8 mouse cellular contexts compared by ENCODE assay signal in the genomic region with DNA sequence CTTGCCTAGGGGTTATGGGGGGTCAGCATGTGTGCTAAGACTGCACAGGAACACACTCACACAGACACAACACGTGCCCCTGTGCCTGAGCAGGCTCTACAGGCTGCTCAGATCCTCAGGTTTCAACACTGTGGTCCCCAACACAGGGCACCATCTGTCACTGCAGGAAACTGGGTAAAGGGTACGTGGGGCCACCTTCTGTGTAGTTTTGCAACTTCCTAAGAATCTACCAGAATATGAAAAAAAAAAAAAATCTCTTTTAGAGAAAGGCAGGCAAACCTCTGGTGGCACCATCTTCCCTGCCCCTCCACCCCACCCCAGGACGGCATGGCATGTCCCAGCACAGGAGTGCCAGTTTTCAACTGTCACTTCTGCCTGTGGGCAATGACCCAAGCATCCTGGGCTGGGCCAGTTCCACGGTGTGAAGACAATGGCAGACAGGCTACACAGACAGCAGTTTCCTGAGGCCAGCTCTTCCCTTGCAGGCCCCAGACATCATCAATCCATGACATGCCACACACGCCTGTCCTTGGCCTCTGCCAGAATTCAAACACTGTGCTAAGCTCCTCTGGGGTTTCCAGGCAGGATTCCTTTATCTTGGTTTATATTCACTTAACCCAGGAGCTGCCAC. TPM values are rescaled to one million over a fixed set of nuclear protein-coding genes. Genes with fewer than 3 reads are reported as not detected.
DNase-seq lines count a peak whose midpoint lies in the region; ATAC-seq lines count a peak whose summit lies in the region.

No protein-coding gene starts in this region.

- H3K4me1 ChIP-seq in brown adipose tissue, adult 24 weeks (ENCODE audit: control insufficient read depth, insufficient read depth, insufficient read length, low read length), result peaks cover 9% of the 10 kb centered on the region
- H3K4me1 ChIP-seq in hindbrain, embryonic 12.5 days, result peaks cover 14% of the 10 kb centered on the region
- H3K4me1 ChIP-seq in lung, embryonic 16.5 days (replicated peaks; ENCODE audit: control insufficient read depth, insufficient read depth, low read length), result peaks cover 24% of the 10 kb centered on the region

- no peaks in the 10 kb centered on the region for H3K27me3 ChIP-seq in hindbrain, embryonic 12.5 days
- H3K27me3 ChIP-seq in lung, embryonic 16.5 days (ENCODE audit: control insufficient read depth, insufficient read depth, low read depth, low read length), result no peaks in the 10 kb centered on the region

- H3K27ac ChIP-seq in brown adipose tissue, adult 24 weeks (replicated peaks; ENCODE audit: low read depth, low read length), result 0 out of 2 replicates have a peak overlapping the region, but pooled peaks have one; percentile 29
- H3K27ac ChIP-seq in hindbrain, embryonic 12.5 days, result peak overlapping the region; percentile 67
- peak overlapping the region; percentile 50 for H3K27ac ChIP-seq in lung, embryonic 16.5 days (ENCODE audit: low read length)

- no peaks in the 10 kb centered on the region for H3K9me3 ChIP-seq in hindbrain, embryonic 12.5 days (replicated peaks)
- H3K9me3 ChIP-seq in lung, embryonic 16.5 days (ENCODE audit: control insufficient read depth, low read length), result no peaks in the 10 kb centered on the region

- H3K9ac ChIP-seq in hindbrain, embryonic 12.5 days, result peak overlapping the region; percentile 9; the same call in 1 of the 2 replicates
- H3K9ac ChIP-seq in lung, embryonic 16.5 days (ENCODE audit: low read length), result 0 out of 2 replicates have a peak overlapping the region, but pooled peaks have one; percentile 5

- peak; percentile 74 for ATAC-seq in hindbrain, embryonic 12.5 days (ENCODE audit: low FRiP score)
- peak; percentile 82 for ATAC-seq in lung, embryonic 16.5 days (ENCODE audit: low read depth)
- no peak for ATAC-seq in erythroblast, adult 5-6 weeks (replicated peaks; ENCODE audit: low FRiP score, poor library complexity, severe bottlenecking)

- WGBS in hindbrain, embryonic 12.5 days, result 35% methylated on average over 5 of the region's 5 CpGs
- 32% methylated on average over 5 of the region's 5 CpGs for WGBS in lung, embryonic 16.5 days

- H3K4me3 ChIP-seq in brown adipose tissue, adult 24 weeks (ENCODE audit: insufficient read depth, low read depth, low read length), result no peak overlapping the region
- no peak overlapping the region for H3K4me3 ChIP-seq in hindbrain, embryonic 12.5 days
- H3K4me3 ChIP-seq in lung, embryonic 16.5 days (ENCODE audit: low read length), result no peak overlapping the region

- DNase-seq in cerebellum, adult 11-12 months, result peak; percentile 65
- no peak for DNase-seq in cerebellum, postnatal 4 days (ENCODE audit: low spot score in 2 of 2)
- peak; percentile 42 to 72 for DNase-seq in spleen, postnatal 4 days (ENCODE audit: low spot score in 2 of 2)
- DNase-seq in ovary, adult 18-20 months (ENCODE audit: low spot score), result no peak

- H3K4me2 ChIP-seq in hindbrain, embryonic 12.5 days (replicated peaks), result no peak overlapping the region
- H3K4me2 ChIP-seq in lung, embryonic 16.5 days (ENCODE audit: low read depth, low read length), result no peak overlapping the region

- 0 out of 2 replicates have a peak, but pooled peaks cover 10% of the 10 kb centered on the region for H3K36me3 ChIP-seq in hindbrain, embryonic 12.5 days
- H3K36me3 ChIP-seq in lung, embryonic 16.5 days (ENCODE audit: control insufficient read depth, insufficient read depth, low read length), result no peaks in the 10 kb centered on the region

RNA-seq across cellular contexts. Expression of gene 3110082I17Rik, which starts 11.1 kb away (rescaled TPM):
- polyA plus RNA-seq in brown adipose tissue, adult 24 weeks (2012; ENCODE audit: insufficient read depth, insufficient read length, missing spikeins), result 3.5 and 6.0 TPM in 2 replicates
- polyA plus RNA-seq in hindbrain, embryonic 12.5 days (2016; fragmentation: Nextera tagmentation; extraction: Ambion mirVana), result 22.9 and 26.3 TPM in 2 replicates
- 35.6 and 38.6 TPM in 2 replicates for polyA plus RNA-seq in lung, embryonic 16.5 days (2015; fragmentation: Nextera tagmentation; extraction: Ambion mirVana)
- total RNA-seq in erythroblast, adult 5-6 weeks (2015; ENCODE audit: low replicate concordance), result 1.3 and 8.6 TPM in 2 replicates
- total RNA-seq in erythroblast, adult 5-6 weeks (2017; ENCODE audit: low replicate concordance), result 2.8 and 4.0 TPM in 2 replicates

RNA-seq across cellular contexts. Expression of gene Gper1, which starts 26.3 kb away (rescaled TPM):
- 1.8 TPM in 1 of 2 replicates, not detected in the other for polyA plus RNA-seq in brown adipose tissue, adult 24 weeks (2012; ENCODE audit: insufficient read depth, insufficient read length, missing spikeins)
- 5.0 TPM in 2 replicates for polyA plus RNA-seq in hindbrain, embryonic 12.5 days (2016; fragmentation: Nextera tagmentation; extraction: Ambion mirVana)
- polyA plus RNA-seq in lung, embryonic 16.5 days (2015; fragmentation: Nextera tagmentation; extraction: Ambion mirVana), result 7.4 and 7.6 TPM in 2 replicates
- not detected in 2 replicates for total RNA-seq in erythroblast, adult 5-6 weeks (2015; ENCODE audit: low replicate concordance)
- not detected in 2 replicates for total RNA-seq in erythroblast, adult 5-6 weeks (2017; ENCODE audit: low replicate concordance)

RNA-seq across cellular contexts. Expression of gene Zfand2a, which starts 35.1 kb away (rescaled TPM):
- polyA plus RNA-seq in brown adipose tissue, adult 24 weeks (2012; ENCODE audit: insufficient read depth, insufficient read length, missing spikeins), result 12.4 and 13.1 TPM in 2 replicates
- polyA plus RNA-seq in hindbrain, embryonic 12.5 days (2016; fragmentation: Nextera tagmentation; extraction: Ambion mirVana), result 12.0 and 14.6 TPM in 2 replicates
- polyA plus RNA-seq in lung, embryonic 16.5 days (2015; fragmentation: Nextera tagmentation; extraction: Ambion mirVana), result 9.3 and 10.7 TPM in 2 replicates
- total RNA-seq in erythroblast, adult 5-6 weeks (2015; ENCODE audit: low replicate concordance), result 2.3 and 2.9 TPM in 2 replicates
- 3.4 and 5.4 TPM in 2 replicates for total RNA-seq in erythroblast, adult 5-6 weeks (2017; ENCODE audit: low replicate concordance)

RNA-seq across cellular contexts. Expression of gene C130050O18Rik, which starts 44.2 kb away (rescaled TPM):
- 1.3 TPM in 1 of 2 replicates, not detected in the other for polyA plus RNA-seq in brown adipose tissue, adult 24 weeks (2012; ENCODE audit: insufficient read depth, insufficient read length, missing spikeins)
- polyA plus RNA-seq in hindbrain, embryonic 12.5 days (2016; fragmentation: Nextera tagmentation; extraction: Ambion mirVana), result 0.45 and 0.90 TPM in 2 replicates
- 1.3 and 1.7 TPM in 2 replicates for polyA plus RNA-seq in lung, embryonic 16.5 days (2015; fragmentation: Nextera tagmentation; extraction: Ambion mirVana)
- 1.9 and 2.1 TPM in 2 replicates for total RNA-seq in erythroblast, adult 5-6 weeks (2015; ENCODE audit: low replicate concordance)
- total RNA-seq in erythroblast, adult 5-6 weeks (2017; ENCODE audit: low replicate concordance), result 2.9 and 4.3 TPM in 2 replicates

Comparison
In these comparisons a context has a peak if more than half of its experiments do, and no peak if none do; other contexts are left out.
1. DNase-seq: peak in cerebellum, adult 11-12 months (single experiment) and spleen, postnatal 4 days (2 of 2); none in cerebellum, postnatal 4 days (0 of 2) and ovary, adult 18-20 months (single experiment).
2. Peak in every context shown above with its lines, with median percentiles within 50 percentile points of each other: H3K27ac ChIP-seq.